8 mouse cellular contexts compared by ENCODE assay signal in the genomic region with DNA sequence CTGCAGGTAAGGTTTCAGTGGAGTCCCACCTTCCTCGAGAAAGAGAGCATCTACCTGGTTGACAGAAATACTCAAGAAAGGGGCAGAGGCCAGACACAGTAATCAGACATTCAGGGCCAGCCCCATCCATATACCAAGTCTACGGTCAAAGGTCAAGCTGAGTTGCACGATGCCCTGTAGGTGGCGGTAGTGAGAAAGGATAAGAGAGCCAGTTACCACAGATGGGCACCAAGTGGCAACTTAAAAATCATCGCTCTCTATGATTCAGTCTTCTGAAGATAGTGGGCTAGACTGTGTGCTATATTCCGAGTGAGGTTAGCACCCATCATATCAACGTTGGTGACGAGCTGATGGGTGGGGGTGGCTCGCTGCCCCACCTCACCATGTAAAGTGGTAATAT. TPM values are rescaled to one million over a fixed set of nuclear protein-coding genes. Genes with fewer than 3 reads are reported as not detected.
DNase-seq lines count a peak whose midpoint lies in the region; ATAC-seq and TF ChIP-seq lines count a peak whose summit lies in the region.

No protein-coding gene starts in this region.

- H3K79me2 ChIP-seq in MEL (ENCODE audit: control insufficient read depth, insufficient read depth, low read length, poor library complexity) = no peaks in the 10 kb centered on the region

- 73% methylated on average over 9 of the region's 9 CpGs for WGBS in kidney, embryonic 14.5 days

- no peak for TF ChIP-seq POLR2A in MEL (IDR thresholded peaks at IDR 0.05; ENCODE audit: control insufficient read depth in 1 of 2, insufficient read depth in 1 of 2, low read depth in 1 of 2, low read length in 2 of 2, poor library complexity in 1 of 2)
- no peak for TF ChIP-seq POLR2A in brain, embryonic 14.5 days (IDR thresholded peaks at IDR 0.05; ENCODE audit: borderline replicate concordance, extremely low read depth, insufficient read depth, insufficient read length, poor library complexity, severe bottlenecking)

- H3K27ac ChIP-seq in kidney, embryonic 14.5 days (ENCODE audit: low read depth, low read length) = no peak overlapping the region
- no peak overlapping the region for H3K27ac ChIP-seq in MEL (ENCODE audit: control insufficient read depth, low read depth, low read length)

- no peaks in the 10 kb centered on the region for H3K27me3 ChIP-seq in kidney, embryonic 14.5 days (ENCODE audit: control insufficient read depth, insufficient read depth, low read length)
- no peaks in the 10 kb centered on the region for H3K27me3 ChIP-seq in MEL (ENCODE audit: control insufficient read depth in 1 of 2, insufficient read depth in 2 of 2, low read length in 2 of 2)

- H3K36me3 ChIP-seq in kidney, embryonic 14.5 days (ENCODE audit: control insufficient read depth, insufficient read depth, low read length) = no peaks in the 10 kb centered on the region
- H3K36me3 ChIP-seq in MEL (ENCODE audit: control insufficient read depth in 1 of 2, insufficient read depth in 2 of 2, low read length in 2 of 2) = no peaks in the 10 kb centered on the region

- H3K4me3 ChIP-seq in kidney, embryonic 14.5 days (ENCODE audit: low read length) = no peak overlapping the region
- no peak overlapping the region for H3K4me3 ChIP-seq in MEL (ENCODE audit: control insufficient read depth in 1 of 2, insufficient read depth in 1 of 2, low read depth in 2 of 2, low read length in 2 of 2)

- H3K4me2 ChIP-seq in kidney, embryonic 14.5 days (replicated peaks; ENCODE audit: low read depth, low read length) = no peak overlapping the region

- no peaks in the 10 kb centered on the region for H3K9me3 ChIP-seq in kidney, embryonic 14.5 days (ENCODE audit: control insufficient read depth, low read length)
- no peaks in the 10 kb centered on the region for H3K9me3 ChIP-seq in MEL (replicated peaks; ENCODE audit: insufficient read depth, low read length)

- no peak overlapping the region for H3K9ac ChIP-seq in kidney, embryonic 14.5 days (ENCODE audit: low read depth, low read length)
- no peak overlapping the region for H3K9ac ChIP-seq in MEL (ENCODE audit: control insufficient read depth, low read depth, low read length, poor library complexity, severe bottlenecking)

- peak; percentile 16 for DNase-seq in kidney, adult 18-20 months
- peak; percentile 64 for DNase-seq in MEL (ENCODE audit: low read depth, low spot score)
- no peak for DNase-seq in brain, embryonic 14.5 days (ENCODE audit: low read depth)
- peak; percentile 41 for DNase-seq in kidney, postnatal 10 days
- peak; percentile 18 to 58 for DNase-seq in natural killer cell, adult 2 months (ENCODE audit: low spot score in 2 of 2)
- DNase-seq in Muller cell, postnatal 12 days (ENCODE audit: inconsistent ontology term) = no peak
- no peak for DNase-seq in gastrocnemius, postnatal 4 days (ENCODE audit: low spot score in 2 of 2)

- TF ChIP-seq CTCF in MEL (IDR thresholded peaks at IDR 0.05 in 2 of 3, conservative IDR thresholded peaks at IDR 0.05 in 1 of 3; ENCODE audit: control insufficient read depth in 1 of 3, insufficient read depth in 1 of 3, low read depth in 2 of 3, low read length in 3 of 3, poor library complexity in 1 of 3, severe bottlenecking in 1 of 3) = peak; percentile 64 to 71 (median 71)
- peak; percentile 43; the same call in 1 of the 2 replicates for TF ChIP-seq CTCF in brain, embryonic 14.5 days (IDR thresholded peaks at IDR 0.05; ENCODE audit: borderline replicate concordance, extremely low read depth, insufficient read depth, insufficient read length)

- H3K4me1 ChIP-seq in kidney, embryonic 14.5 days (ENCODE audit: control insufficient read depth, insufficient read depth, low read length) = no peaks in the 10 kb centered on the region
- no peaks in the 10 kb centered on the region for H3K4me1 ChIP-seq in MEL (ENCODE audit: control insufficient read depth in 1 of 2, insufficient read depth in 2 of 2, low read length in 2 of 2)

- no peak for ATAC-seq in kidney, embryonic 14.5 days (ENCODE audit: low FRiP score, low TSS enrichment)

- TF ChIP-seq EP300 in MEL (IDR thresholded peaks at IDR 0.05; ENCODE audit: low read depth in 1 of 2, low read length in 2 of 2) = no peak

- TF ChIP-seq RAD21 in MEL (IDR thresholded peaks at IDR 0.05; ENCODE audit: low read depth, low read length) = peak; percentile 63

TF ChIP-seq in MEL, 35 proteins besides CTCF, POLR2A, EP300 and RAD21:
- TF ChIP-seq SMC3 (IDR thresholded peaks at IDR 0.05; ENCODE audit: low read depth, low read length) (peak; percentile 59), ZC3H11A (IDR thresholded peaks at IDR 0.05; ENCODE audit: low read depth, low read length) (0 out of 2 replicates have a peak, but pooled peaks have one; percentile 29), MAZ (IDR thresholded peaks at IDR 0.05; ENCODE audit: low read depth, low read length) (no peak)
TF ChIP-seq in MEL: peak in this region for 2.

RNA-seq across cellular contexts. Expression of a gene that starts 32.5 kb away (rescaled TPM):
- 72.5 and 93.7 TPM in 2 replicates for polyA plus RNA-seq in kidney, embryonic 14.5 days (2014; fragmentation: Nextera tagmentation; extraction: Ambion mirVana)
- 46.2 and 48.3 TPM in 2 replicates for total RNA-seq in MEL (2012; rRNA removed)
- polyA plus RNA-seq in MEL (2012; ENCODE audit: insufficient read depth in 1 of 2, insufficient read length in 2 of 2, low read depth in 1 of 2, low replicate concordance in 2 of 2, missing spikeins in 1 of 2) = 10 to 100 TPM in 1 of 2 experiments, not detected in 1; 43.8 TPM
- polyA plus RNA-seq in brain, embryonic 14.5 days (2012; rRNA removed) = 25.8 and 42.3 TPM in 2 replicates
- total RNA-seq in gastrocnemius, postnatal 4 days (2021) = 1 to 10 TPM; 7.4 to 8.3 TPM

RNA-seq across cellular contexts. Expression of a gene that starts 43.3 kb away (rescaled TPM):
- not detected in 2 replicates for polyA plus RNA-seq in kidney, embryonic 14.5 days (2014; fragmentation: Nextera tagmentation; extraction: Ambion mirVana)
- total RNA-seq in MEL (2012; rRNA removed) = 0.59 and 0.92 TPM in 2 replicates
- 1 to 10 TPM in 1 of 2 experiments, not detected in 1; 2.2 TPM for polyA plus RNA-seq in MEL (2012; ENCODE audit: insufficient read depth in 1 of 2, insufficient read length in 2 of 2, low read depth in 1 of 2, low replicate concordance in 2 of 2, missing spikeins in 1 of 2)
- polyA plus RNA-seq in brain, embryonic 14.5 days (2012; rRNA removed) = 0.09 and 0.15 TPM in 2 replicates
- total RNA-seq in gastrocnemius, postnatal 4 days (2021) = 1 to 10 TPM; 3.0 to 6.6 TPM

Comparison
In these comparisons a context has a peak if more than half of its experiments do, and no peak if none do; other contexts are left out.
1. DNase-seq: peak in kidney, adult 18-20 months (single experiment), MEL (single experiment), kidney, postnatal 10 days (single experiment) and natural killer cell, adult 2 months (2 of 2); none in brain, embryonic 14.5 days (single experiment), Muller cell, postnatal 12 days (single experiment) and gastrocnemius, postnatal 4 days (0 of 2).